Mouse (Mus musculus) hematopoietic multipotent progenitor cell, adult 10-12 weeks (in vitro differentiated cells): ENCODE data around the gene Psmb7. TPM values are rescaled to one million over a fixed set of nuclear protein-coding genes. Genes with fewer than 3 reads are reported as not detected.

Experiments
- polyA plus RNA-seq: library from polyadenylated mRNA; stranded (reverse); fragments of >175 nt; gene quantifications from 2 replicates; pipeline ENCODE4 v1.2.3, GENCODE M21; 2012; ENCODE audit warnings: low replicate concordance

Gene Psmb7
- 2.4 and 8.8 TPM in 2 replicates for polyA plus RNA-seq

DNA sequence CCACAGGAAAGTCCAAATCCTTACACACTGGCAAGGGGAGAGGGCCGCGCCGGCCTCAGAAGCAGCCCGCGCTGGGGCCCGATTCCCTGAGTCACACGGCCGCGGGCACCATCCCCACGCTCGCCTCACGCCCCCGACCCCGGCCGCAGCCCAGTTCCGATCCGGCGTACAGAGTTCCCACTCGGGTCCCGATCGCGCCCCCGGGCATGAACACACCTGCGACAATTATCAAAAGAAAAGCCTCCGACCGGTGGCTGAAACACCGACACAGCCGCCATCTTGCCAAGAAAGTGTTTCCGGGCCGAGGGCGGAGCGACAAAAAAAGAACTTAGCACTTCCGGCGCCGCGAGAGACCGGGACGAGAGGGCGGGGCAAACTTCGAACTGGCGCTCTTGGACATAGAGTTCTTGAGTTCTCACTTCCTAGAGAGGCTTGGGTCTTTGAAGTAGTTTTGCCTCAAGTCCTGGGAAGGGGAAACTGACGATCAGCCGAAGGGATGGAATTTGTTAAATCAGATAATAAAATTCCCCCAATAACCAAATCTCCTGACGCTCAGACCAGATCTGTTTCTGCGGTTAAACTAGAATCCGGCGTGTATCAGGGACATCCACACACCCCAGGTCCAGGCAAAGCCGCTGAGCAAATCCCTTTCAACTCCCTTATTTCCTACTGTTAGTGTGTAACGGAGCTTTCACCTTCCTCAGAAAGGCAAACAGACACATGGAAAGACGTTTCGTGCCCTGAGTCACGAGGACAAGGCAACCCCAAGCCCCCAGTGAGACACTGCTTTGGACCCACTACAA is at the start of gene Psmb7:
TSS of gene Psmb7 (minus strand) at position 463 of the 803 bp plus-strand sequence.

Other genes starting within 250 kb of the Psmb7 start
- 4.6 and 19.1 TPM in 2 replicates for gene Nek6, start 132.4 kb downstream of the Psmb7 start, polyA plus RNA-seq
- 0.33 and 2.7 TPM in 2 replicates for gene Nr5a1, start 70.5 kb upstream of the Psmb7 start, polyA plus RNA-seq